Mouse (Mus musculus) limb, embryonic 14.5 days (tissue): Measurements from ENCODE around the gene Cabp2. TPM values are rescaled to one million over a fixed set of nuclear protein-coding genes. Genes with fewer than 3 reads are reported as not detected.
A peak's percentile ranks its signal among the peaks of the same experiment; 100 is the strongest.
"Not testable (repeated sequence)": the region's sequence is repeated elsewhere in the genome, so short reads cannot be mapped to it uniquely, and the experiment has no call there.

Experiments used
- ATAC-seq: fragments of 200-750 bp; cut with Nextera tagmentation; 2 replicates; pipeline ENCODE4 v1.8.0; 2017; ENCODE audit warnings: low read depth, moderate number of reproducible peaks, moderate TSS enrichment; ENCODE audit not compliant: low FRiP score
- DNase-seq: peaks from one replicate; pipeline ENCODE4 v3.0.0-alpha.2; 2015; ENCODE audit warnings: low spot score
- H3K27ac ChIP-seq: fragments of 300-500 bp; sonication (generic); replicated peaks from 2 replicates; pipeline ENCODE4 v1.5.1; 2014; ENCODE audit warnings: low read depth, mild to moderate bottlenecking, low read length, moderate library complexity, mixed read lengths
- H3K27me3 ChIP-seq: fragments of 300-500 bp; sonication (generic); 2 replicates; pipeline ENCODE4 v1.6.1; 2014; ENCODE audit warnings: low read length, mixed read lengths; ENCODE audit not compliant: control insufficient read depth, insufficient read depth
- H3K36me3 ChIP-seq: fragments of 300-500 bp; sonication (generic); 2 replicates; pipeline ENCODE4 v1.6.1; 2014; ENCODE audit warnings: mild to moderate bottlenecking, low read length, moderate library complexity, mixed read lengths; ENCODE audit not compliant: control insufficient read depth, insufficient read depth
- H3K4me1 ChIP-seq: fragments of 300-500 bp; sonication (generic); 2 replicates; pipeline ENCODE4 v1.6.1; 2014; ENCODE audit warnings: antibody characterized with exemption, low read length, mixed read lengths; ENCODE audit not compliant: control insufficient read depth, insufficient read depth
- H3K4me2 ChIP-seq: fragments of 300-500 bp; sonication (generic); replicated peaks from 2 replicates; pipeline ENCODE4 v1.6.1; 2014; ENCODE audit warnings: low read depth, mild to moderate bottlenecking, low read length, moderate library complexity; ENCODE audit not compliant: severe bottlenecking
- H3K4me3 ChIP-seq: fragments of 300-500 bp; sonication (generic); replicated peaks from 2 replicates; pipeline ENCODE4 v1.5.1; 2014; ENCODE audit warnings: low read length
- H3K9ac ChIP-seq: fragments of 300-500 bp; sonication (generic); 2 replicates; pipeline ENCODE4 v1.6.1; 2014; ENCODE audit warnings: mild to moderate bottlenecking, low read depth, low read length, moderate library complexity; ENCODE audit not compliant: severe bottlenecking
- H3K9me3 ChIP-seq: fragments of 300-500 bp; sonication (generic); 2 replicates; pipeline ENCODE4 v1.6.1; 2016; ENCODE audit warnings: low read length; ENCODE audit not compliant: control insufficient read depth
- POLR2A ChIP-seq: fragments of 200-500 bp; IDR thresholded peaks from 2 replicates; pipeline ENCODE4 v1.8.0; 2012; ENCODE audit warnings: inconsistent platforms, mild to moderate bottlenecking, moderate library complexity, borderline replicate concordance; ENCODE audit not compliant: insufficient read depth, insufficient read length; ENCODE audit errors: extremely low read depth
- WGBS: fragments of 180-500 bp; shearing (Covaris S2); extraction: QIAGEN DNeasy Blood & Tissue Kit; methylation state at CpG from one replicate; pipeline ENCODE4 v1.1.7; 2014; 5-methylcytosine and 5-hydroxymethylcytosine counted together
- polyA plus RNA-seq, 2 experiments: library from polyadenylated mRNA; depleted of rRNA in 1 of 2; stranded (reverse) in 1 of 2; unstranded in 1 of 2; fragments of >200 nt; fragmentation: Nextera tagmentation in 1 of 2; extraction: Ambion mirVana in 1 of 2; gene quantifications; 2 replicates each; pipeline versions ENCODE4 v1.2.1 to v1.2.3; 2012 to 2014

Gene Cabp2
- polyA plus RNA-seq, 2 experiments: not detected

- Histone ChIP-seq H3K4me1 (peaks cover 8% of the 10 kb centered on the region), H3K9ac (peak overlapping the region; percentile 84), H3K36me3 (peaks cover 48% of the 10 kb centered on the region), H3K9me3 (no peaks in the 10 kb centered on the region), H3K4me2 (peak overlapping the region; percentile 75), H3K27me3 (no peaks in the 10 kb centered on the region), H3K4me3 (peak overlapping the region; percentile 86), H3K27ac (0 out of 2 replicates have a peak overlapping the region, but pooled peaks have one; percentile 14)
- ATAC-seq (no peak), DNase-seq (peak; percentile 20)
- no peak for TF ChIP-seq POLR2A
- WGBS: 51% methylated on average over 7 of the region's 7 CpGs
These were observed 45.5 kb downstream of the Cabp2 start for GRCm38 (mm10) chr19:4126759-4127495.

- no peak overlapping the region for H3K27ac ChIP-seq
- no peak for DNase-seq
- H3K9ac ChIP-seq: no peak overlapping the region
- peaks cover 8% of the 10 kb centered on the region for H3K4me1 ChIP-seq
- no peak for ATAC-seq
- 94% methylated on average over 7 of the region's 7 CpGs for WGBS
- H3K4me3 ChIP-seq: no peak overlapping the region
- H3K4me2 ChIP-seq: no peak overlapping the region
- H3K9me3 ChIP-seq: no peaks in the 10 kb centered on the region
- H3K27me3 ChIP-seq: no peaks in the 10 kb centered on the region
- TF ChIP-seq POLR2A: no peak
- H3K36me3 ChIP-seq: peaks cover 62% of the 10 kb centered on the region
These were observed 48.1 kb downstream of the Cabp2 start for GRCm38 (mm10) chr19:4129462-4129861.

- Histone ChIP-seq H3K4me2 (no peak overlapping the region), H3K9ac (no peak overlapping the region), H3K4me1 (peaks cover 8% of the 10 kb centered on the region), H3K36me3 (peaks cover 62% of the 10 kb centered on the region), H3K27me3 (no peaks in the 10 kb centered on the region), H3K9me3 (no peaks in the 10 kb centered on the region), H3K27ac (no peak overlapping the region), H3K4me3 (no peak overlapping the region)
- ATAC-seq: no peak
- WGBS: 81% methylated on average over 4 of the region's 4 CpGs
- TF ChIP-seq POLR2A: no peak
- DNase-seq: no peak
These were observed 48.7 kb downstream of the Cabp2 start for GRCm38 (mm10) chr19:4130106-4130505.

DNA sequence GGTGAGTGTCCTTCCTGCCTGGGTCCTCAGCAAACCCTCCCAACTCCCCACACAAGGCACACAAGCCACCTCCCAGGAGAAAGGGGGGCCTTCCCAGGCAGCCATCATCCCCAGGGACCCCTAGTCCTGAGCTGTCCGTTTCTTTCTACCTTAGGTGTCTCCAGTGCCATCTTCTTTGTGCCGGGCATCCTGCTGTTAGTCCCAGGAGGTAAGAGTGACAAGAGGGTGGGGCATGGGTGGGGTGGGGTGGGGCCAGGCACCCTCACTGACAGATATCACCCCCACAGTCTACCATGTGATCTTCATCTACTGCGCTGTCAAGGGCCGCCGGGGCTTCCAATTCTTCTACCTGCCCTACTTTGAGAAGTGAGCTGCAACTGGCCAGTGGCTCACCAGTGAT is 49.7 kb downstream of the Cabp2 start:
- ATAC-seq (no peak), DNase-seq (no peak)
- no peak overlapping the region for H3K4me2 ChIP-seq
- H3K9me3 ChIP-seq: no peaks in the 10 kb centered on the region
- no peak for TF ChIP-seq POLR2A
- H3K4me3 ChIP-seq: no peak overlapping the region
- H3K27me3 ChIP-seq: no peaks in the 10 kb centered on the region
- H3K36me3 ChIP-seq: peaks cover 62% of the 10 kb centered on the region
- H3K27ac ChIP-seq: no peak overlapping the region
- H3K9ac ChIP-seq: no peak overlapping the region
- 88% methylated on average over 5 of the region's 5 CpGs for WGBS
- peaks cover 8% of the 10 kb centered on the region for H3K4me1 ChIP-seq

DNA sequence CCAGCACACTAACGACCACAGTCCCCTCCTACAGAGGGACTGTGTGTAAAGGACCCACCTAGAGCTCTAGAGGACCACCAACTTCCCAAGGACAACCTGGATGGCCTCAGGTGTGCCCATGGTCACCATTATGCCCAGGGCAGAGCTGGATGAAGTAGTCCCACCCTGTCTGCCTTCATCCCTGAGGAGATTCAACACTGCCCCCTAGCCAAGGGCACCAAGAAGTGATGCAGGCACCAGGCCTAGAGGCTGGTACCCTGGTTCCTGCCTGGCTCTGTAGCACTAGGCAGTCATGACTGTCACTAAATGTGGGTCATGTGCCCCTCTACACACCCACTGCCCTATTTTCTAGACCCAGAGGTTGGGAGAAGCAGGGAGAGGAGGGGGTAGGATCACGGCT is 50.4 kb downstream of the Cabp2 start:
- Histone ChIP-seq H3K4me2 (no peak overlapping the region), H3K9me3 (no peaks in the 10 kb centered on the region), H3K4me3 (no peak overlapping the region), H3K4me1 (peaks cover 4% of the 10 kb centered on the region), H3K9ac (no peak overlapping the region), H3K27ac (no peak overlapping the region), H3K36me3 (peaks cover 62% of the 10 kb centered on the region), H3K27me3 (no peaks in the 10 kb centered on the region)
- no peak for TF ChIP-seq POLR2A
- ATAC-seq (no peak), DNase-seq (no peak)
- WGBS: 77% methylated on average over 2 of the region's 2 CpGs

- H3K4me2 ChIP-seq: no peak overlapping the region
- H3K27me3 ChIP-seq: no peaks in the 10 kb centered on the region
- DNase-seq (no peak), ATAC-seq (no peak)
- no peaks in the 10 kb centered on the region for H3K9me3 ChIP-seq
- TF ChIP-seq POLR2A: no peak
- WGBS: 85% methylated on average over 4 of the region's 4 CpGs
- no peak overlapping the region for H3K4me3 ChIP-seq
- peaks cover 38% of the 10 kb centered on the region for H3K36me3 ChIP-seq
- no peak overlapping the region for H3K27ac ChIP-seq
- no peak overlapping the region for H3K9ac ChIP-seq
- H3K4me1 ChIP-seq: no peaks in the 10 kb centered on the region
These were observed 53.0 kb downstream of the Cabp2 start for GRCm38 (mm10) chr19:4134354-4134753.

DNA sequence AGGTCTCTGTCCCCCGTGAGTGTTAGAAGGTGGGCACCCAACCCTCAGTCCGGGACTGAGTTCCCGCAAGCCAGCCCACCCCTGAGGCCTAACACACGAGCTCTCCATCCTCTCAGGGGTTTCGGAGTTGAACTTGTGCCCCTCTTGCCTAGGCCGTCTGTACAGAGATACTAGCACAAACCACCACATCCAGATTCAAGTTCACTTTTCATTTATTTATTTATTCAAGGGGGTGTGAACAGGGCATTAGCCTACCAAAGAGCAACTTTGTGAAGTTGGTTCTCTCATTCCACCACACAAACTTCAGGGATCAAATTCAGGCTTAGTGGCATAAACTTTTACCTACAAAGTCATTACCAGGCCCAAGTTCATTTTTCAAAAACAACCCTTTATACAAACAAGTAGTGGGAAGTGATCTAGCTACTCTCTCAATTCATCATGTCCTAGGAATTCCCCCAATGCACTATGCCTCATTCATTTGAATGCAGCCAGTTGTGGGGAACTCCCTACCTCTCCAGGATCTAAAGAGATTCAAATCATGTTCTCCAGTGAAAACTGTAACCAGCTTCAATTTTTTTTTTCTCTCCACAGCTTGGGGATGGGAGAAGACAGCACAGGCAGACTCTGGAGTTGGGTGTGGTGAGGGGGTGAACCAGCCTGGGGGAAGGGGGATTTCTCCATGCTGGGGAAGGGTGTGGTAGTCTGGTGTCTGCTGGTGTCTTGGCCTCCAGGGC is 54.0 kb downstream of the Cabp2 start:
- not testable (repeated sequence) for H3K4me1 ChIP-seq, H3K27me3 ChIP-seq, H3K27ac ChIP-seq, H3K4me2 ChIP-seq, H3K4me3 ChIP-seq, H3K9ac ChIP-seq, H3K9me3 ChIP-seq, DNase-seq, ATAC-seq
- 81% methylated on average over 6 of the region's 6 CpGs for WGBS
- H3K36me3 ChIP-seq: peaks cover 28% of the 10 kb centered on the region

GRCm38 (mm10) chr19:4135963-4136345 is 54.6 kb downstream of the Cabp2 start:
- not testable (repeated sequence) for ATAC-seq
- WGBS: 31% methylated on average over 6 of the region's 8 CpGs

More at GRCm38 (mm10) chr19:4135963-4136345, 54.6 kb downstream of the Cabp2 start:
- not testable (repeated sequence) for H3K27ac ChIP-seq, DNase-seq, H3K4me1 ChIP-seq, H3K9ac ChIP-seq, H3K4me2 ChIP-seq, H3K4me3 ChIP-seq, H3K9me3 ChIP-seq, H3K27me3 ChIP-seq
- H3K36me3 ChIP-seq: peaks cover 24% of the 10 kb centered on the region
